Mouse (Mus musculus): Measurements from ENCODE around the gene Clhc1. TPM values are rescaled to one million over a fixed set of nuclear protein-coding genes. Genes with fewer than 3 reads are reported as not detected.

The Clhc1 gene
- total and polyA plus RNA-seq, 3 experiments = 3.9 to 6.5 (median 6.3) TPM

DNA sequence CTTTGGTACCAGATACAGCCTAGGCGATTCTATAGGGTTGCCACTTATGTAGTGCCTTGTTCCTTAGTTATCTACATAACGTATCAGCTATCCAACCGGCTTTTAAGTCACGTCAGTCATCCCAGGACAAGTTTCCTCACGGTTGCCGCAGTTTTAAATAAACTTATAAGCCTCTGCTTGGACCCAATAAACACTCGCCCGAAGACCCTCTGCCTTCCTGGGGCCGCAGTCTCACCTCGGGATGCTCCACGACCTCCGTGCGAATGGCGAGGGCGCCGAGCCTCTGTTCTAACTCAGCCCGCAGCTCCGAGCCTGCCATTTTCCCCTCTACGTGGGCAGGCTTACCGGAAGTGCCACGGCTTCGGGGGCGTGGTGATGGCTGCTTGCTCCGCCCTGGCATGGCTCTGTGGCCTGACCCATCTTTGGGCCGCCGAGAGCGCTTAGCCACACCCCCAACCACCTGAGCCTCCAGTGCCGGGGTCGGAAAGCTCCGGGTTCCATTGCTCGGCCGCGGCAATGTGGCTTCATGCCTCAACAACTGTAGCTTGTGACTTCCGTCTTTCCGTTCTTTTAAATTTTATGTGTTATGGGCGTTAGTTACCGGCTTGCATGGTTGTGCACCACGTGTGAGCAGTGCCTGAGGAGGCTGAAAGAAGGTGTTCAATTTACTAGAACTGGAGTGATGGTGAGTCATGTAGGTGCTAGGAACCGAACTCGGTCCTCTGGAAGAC lies 32.9 kb upstream of the Clhc1 start, which contains the start of gene Prorsd1:
Gene Prorsd1, minus strand, starts transcription at position 352 of the 731 bp plus-strand sequence.
- H3K4me1 ChIP-seq (ENCODE audit: control insufficient read depth in 1 of 2, insufficient read depth in 2 of 2) = peaks cover 0 to 20% of the 10 kb centered on the region in 2 experiments; a peak in 2 of 4 replicates
- peak within 1 kb of the TSS; percentile 65 to 98 (median 68) for H3K4me3 ChIP-seq (replicated peaks in 1 of 3; ENCODE audit: low read depth in 2 of 3, low read length in 2 of 3, poor library complexity in 1 of 3)
- TF ChIP-seq KAT2A (IDR thresholded peaks at IDR 0.05; ENCODE audit: insufficient replicate concordance, low read length) (0 out of 2 replicates have a peak, but pooled peaks have one; percentile 22), TBP (conservative IDR thresholded peaks at IDR 0.05; ENCODE audit: low read depth, low read length) (peak; percentile 82), NELFE (IDR thresholded peaks at IDR 0.05; ENCODE audit: low read depth, low read length) (peak; percentile 96), NRF1 (IDR thresholded peaks at IDR 0.05; ENCODE audit: low read depth, low read length) (peak; percentile 61), MAZ (IDR thresholded peaks at IDR 0.05; ENCODE audit: low read depth, low read length) (no peak; the same call in 1 of the 2 replicates), JUN (IDR thresholded peaks at IDR 0.05; ENCODE audit: insufficient read depth, low read depth, low read length) (no peak), IRF4 (IDR thresholded peaks at IDR 0.05; ENCODE audit: low read depth, low read length) (peak; percentile 64; the same call in 1 of the 2 replicates), ZNF384 (IDR thresholded peaks at IDR 0.05; ENCODE audit: low read depth, low read length) (no peak), ZKSCAN1 (IDR thresholded peaks at IDR 0.05; ENCODE audit: borderline replicate concordance, low read depth, low read length) (no peak), POLR2A (IDR thresholded peaks at IDR 0.05; ENCODE audit: low read depth, low read length) (peak; percentile 99), MYC (IDR thresholded peaks at IDR 0.05; ENCODE audit: low read depth, low read length) (peak; percentile 91), TCF12 (IDR thresholded peaks at IDR 0.05; ENCODE audit: low read depth, low read length) (peak; percentile 90; the same call in 1 of the 2 replicates), EP300 (IDR thresholded peaks at IDR 0.05; ENCODE audit: low read length) (no peak), POLR2AphosphoS2 (IDR thresholded peaks at IDR 0.05; ENCODE audit: low read depth, low read length) (peak; percentile 95; the same call in 1 of the 2 replicates), ETS1 (conservative IDR thresholded peaks at IDR 0.05; ENCODE audit: low read depth, low read length) (peak; percentile 50; the same call in 1 of the 2 replicates), MAX (IDR thresholded peaks at IDR 0.05; ENCODE audit: low read length) (peak; percentile 86), SIN3A (IDR thresholded peaks at IDR 0.05; ENCODE audit: low read length) (peak; percentile 75), BHLHE40 (IDR thresholded peaks at IDR 0.05; ENCODE audit: low read depth, low read length) (no peak), ELF1 (IDR thresholded peaks at IDR 0.05; ENCODE audit: low read depth, low read length) (peak; percentile 97), ZMIZ1 (IDR thresholded peaks at IDR 0.05; ENCODE audit: low read depth, low read length) (peak; percentile 96), MEF2A (IDR thresholded peaks at IDR 0.05; ENCODE audit: borderline replicate concordance, low read depth, low read length) (peak; percentile 59; the same call in 1 of the 2 replicates), MXI1 (IDR thresholded peaks at IDR 0.05; ENCODE audit: low read depth, low read length) (peak; percentile 61; the same call in 1 of the 2 replicates), UBTF (IDR thresholded peaks at IDR 0.05; ENCODE audit: low read depth, low read length) (0 out of 2 replicates have a peak, but pooled peaks have one; percentile 11), HCFC1 (IDR thresholded peaks at IDR 0.05; ENCODE audit: low read depth, low read length) (peak; percentile 72), SMC3 (IDR thresholded peaks at IDR 0.05; ENCODE audit: low read depth, low read length) (peak; percentile 7; the same call in 1 of the 2 replicates)
- H3K79me2 ChIP-seq (replicated peaks; ENCODE audit: control insufficient read depth, extremely low read depth, insufficient read depth, poor library complexity, severe bottlenecking) = peaks cover 17% of the 10 kb centered on the region
- peak; percentile 99 for DNase-seq (ENCODE audit: extremely low read depth)
- no peaks in the 10 kb centered on the region for H3K9me3 ChIP-seq (replicated peaks; ENCODE audit: low read length)
- H3K27me3 ChIP-seq (replicated peaks) = no peaks in the 10 kb centered on the region
- in situ Hi-C loops (cut with MboI; ENCODE audit: low pct_ligation_motif_present, low pct_unique_long_range_greater_than_20kb, low sequenced_read_pairs) = no loop called here
- dilution Hi-C loops (cut with MboI; ENCODE audit: extremely low pct_ligation_motif_present, extremely low pct_unique_long_range_greater_than_20kb, low sequenced_read_pairs) = no loop called here
- peak within 1 kb of the TSS; percentile 35; the same call in 1 of the 2 replicates for H3K27ac ChIP-seq (ENCODE audit: insufficient read depth, low read depth)
- H3K4me2 ChIP-seq (ENCODE audit: insufficient read depth, low read depth, poor library complexity, severe bottlenecking) = peak within 1 kb of the TSS; percentile 98
- peaks cover 8 to 23% of the 10 kb centered on the region in 2 experiments for H3K36me3 ChIP-seq (replicated peaks in 1 of 2; ENCODE audit: control insufficient read depth in 1 of 2, insufficient read depth in 1 of 2, low read length in 1 of 2)
- peak within 1 kb of the TSS; percentile 67 for H3K9ac ChIP-seq (ENCODE audit: insufficient read depth, low read depth)
